Mouse (Mus musculus) NIH3T3 (cell line): ENCODE results near the gene Cldn5.
A peak's percentile ranks its signal among the peaks of the same experiment; 100 is the strongest.

Experiments used
- DNase-seq: peaks from one replicate; pipeline ENCODE4 v3.0.0-alpha.2; 2012; ENCODE audit warnings: low read depth

The Cldn5 gene

DNA sequence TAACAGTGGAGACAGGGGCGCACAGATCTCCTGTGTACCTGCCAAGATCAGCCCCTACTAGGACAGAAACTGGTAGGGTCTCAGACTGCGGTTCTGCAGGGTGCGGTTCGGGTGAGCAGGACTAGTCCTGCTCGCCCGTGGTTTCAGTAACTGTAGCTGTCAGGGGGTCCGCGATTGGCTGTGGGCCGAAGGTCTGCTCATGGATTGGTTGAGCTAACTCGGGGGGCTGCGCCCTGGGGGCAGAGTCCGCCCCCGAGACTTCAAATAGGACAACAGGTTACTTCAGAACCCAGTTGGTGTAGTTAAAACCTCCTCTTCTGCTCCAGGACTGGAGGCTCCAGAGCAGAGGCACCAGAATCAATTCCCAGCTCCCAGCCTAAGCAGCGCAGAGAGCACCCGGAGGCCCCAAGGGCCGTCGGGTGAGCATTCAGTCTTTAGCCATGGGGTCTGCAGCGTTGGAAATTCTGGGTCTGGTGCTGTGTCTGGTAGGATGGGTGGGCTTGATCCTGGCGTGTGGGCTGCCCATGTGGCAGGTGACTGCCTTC lies at the start of gene Cldn5:
Gene Cldn5 (plus strand): TSS at position 292 of the 545 bp plus-strand sequence.
- no peak for DNase-seq

DNA sequence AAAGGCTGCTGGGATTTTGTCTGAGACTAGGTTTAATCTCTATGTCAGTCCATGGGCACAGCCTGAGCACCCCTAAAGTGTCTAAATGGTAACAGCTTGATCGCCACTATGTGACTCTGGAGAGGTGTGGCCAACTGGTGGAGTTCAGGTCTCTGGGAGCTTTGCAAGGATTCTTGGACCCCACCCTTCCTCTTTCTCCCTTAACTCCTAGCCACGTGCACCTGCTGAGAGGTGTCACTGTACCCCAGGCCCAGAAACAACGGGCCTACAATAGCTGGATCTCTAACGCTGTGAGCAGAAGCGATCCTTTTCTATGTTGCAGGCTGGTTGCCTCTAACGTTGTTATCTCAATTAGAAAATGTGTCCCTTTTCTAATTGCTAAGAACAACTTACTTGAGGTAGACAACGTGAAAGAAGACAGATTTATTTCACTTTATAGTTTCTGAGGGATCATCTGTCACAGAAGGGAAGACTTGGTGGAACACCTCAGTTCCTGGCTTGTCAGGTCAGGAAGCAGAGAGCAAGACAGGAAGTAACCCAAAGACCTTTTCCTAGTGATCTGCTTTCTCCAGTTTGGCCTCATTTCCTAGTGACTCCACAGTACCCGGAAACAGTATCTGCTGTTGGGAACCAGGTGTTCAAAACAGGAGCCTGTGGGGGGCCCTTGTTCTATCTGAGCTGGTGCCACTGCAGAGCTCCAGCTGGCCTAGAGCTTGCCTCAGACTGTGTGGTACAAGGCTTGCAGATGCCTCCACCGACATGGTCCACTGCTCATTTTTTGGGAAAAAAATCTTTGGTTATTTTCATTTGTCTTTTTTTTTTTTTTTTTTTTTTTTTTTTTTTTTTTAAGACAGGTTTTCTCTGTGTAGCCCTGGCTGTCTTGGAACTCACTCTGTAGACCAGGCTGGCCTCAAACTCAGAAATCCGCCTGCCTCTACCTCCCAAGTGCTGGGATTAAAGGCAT lies 48.8 kb upstream of the Cldn5 start:
- DNase-seq, result no peak

- peak; percentile 65 for DNase-seq
Measured at GRCm38 (mm10) chr16:18729185-18729584, 47.5 kb upstream of the Cldn5 start.

DNA sequence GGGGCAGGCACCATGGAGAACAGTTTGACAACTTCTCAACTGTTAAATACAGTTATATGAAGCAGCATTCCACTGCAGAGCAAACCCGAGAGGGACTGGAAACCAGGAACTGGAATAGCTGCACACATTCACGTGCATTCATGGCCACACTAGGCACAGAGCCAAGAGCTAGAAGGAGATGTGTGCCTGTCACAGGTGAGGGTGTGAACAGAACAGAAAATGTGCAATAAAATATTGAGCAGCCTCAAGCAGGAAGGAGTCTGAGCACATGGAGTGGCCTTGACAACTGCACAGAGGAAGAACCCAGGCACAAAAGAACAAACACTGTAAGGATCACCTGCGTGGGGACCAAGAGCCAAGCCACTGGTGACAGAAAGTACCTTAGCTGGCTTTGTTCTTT lies 46.0 kb upstream of the Cldn5 start:
- DNase-seq, result no peak

GRCm38 (mm10) chr16:18733100-18733956 lies 43.3 kb upstream of the Cldn5 start:
- DNase-seq, result peak; percentile 77

DNA sequence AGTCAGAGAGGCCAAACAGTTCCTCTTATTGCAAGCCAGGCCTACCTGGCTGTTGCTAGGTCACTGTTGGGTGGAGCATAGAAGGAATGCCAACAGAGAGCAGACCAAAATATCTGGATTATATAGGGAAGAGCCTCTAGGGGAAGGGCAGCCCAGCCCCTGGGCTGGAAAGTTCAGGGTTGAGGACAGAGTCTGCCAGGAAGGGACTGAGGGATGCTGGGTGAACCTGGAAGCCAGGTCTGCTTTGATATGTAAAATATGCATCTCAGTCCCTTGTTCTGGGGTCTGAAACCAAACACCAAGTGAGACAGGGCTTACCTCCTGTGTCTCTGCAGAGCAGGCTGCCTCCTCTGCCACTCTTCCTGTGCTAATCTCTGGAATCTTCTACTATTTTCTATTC lies 38.3 kb upstream of the Cldn5 start:
- DNase-seq, result no peak

GRCm38 (mm10) chr16:18746268-18747122 lies 30.2 kb upstream of the Cldn5 start:
- DNase-seq, result no peak

- no peak for DNase-seq
Measured at GRCm38 (mm10) chr16:18751101-18751500, 25.5 kb upstream of the Cldn5 start.

DNA sequence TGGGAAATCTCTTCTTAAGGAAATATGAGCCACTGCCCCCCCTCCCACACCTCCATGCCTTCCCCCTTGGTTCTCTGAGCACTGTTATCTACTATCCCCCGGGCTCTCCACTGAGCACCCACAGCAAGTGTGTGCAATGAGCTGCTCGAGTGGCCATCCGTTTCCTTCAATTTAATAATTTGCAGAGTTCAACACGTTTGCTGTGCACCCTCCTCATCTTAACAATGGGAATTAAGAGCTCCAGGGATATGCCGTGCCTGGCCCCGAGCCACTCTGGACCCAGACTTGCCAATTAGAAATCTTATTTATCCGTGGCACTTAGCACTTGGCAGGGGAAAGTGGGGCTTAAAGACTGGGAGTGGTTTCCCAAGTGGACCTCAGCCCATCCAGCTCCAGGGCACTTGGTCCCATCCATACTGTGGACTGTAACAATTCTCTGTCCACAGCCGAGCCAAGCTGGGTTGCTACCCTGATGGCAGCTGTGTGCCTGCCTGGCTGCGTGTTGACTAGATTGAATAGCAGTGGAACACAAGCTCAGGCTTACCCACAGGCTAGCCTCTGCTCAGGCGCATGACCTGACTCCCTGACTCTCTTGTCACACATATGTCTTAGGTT lies 24.7 kb upstream of the Cldn5 start:
- no peak for DNase-seq

- DNase-seq, result no peak
Measured at GRCm38 (mm10) chr16:18761734-18762133, 14.9 kb upstream of the Cldn5 start.

DNA sequence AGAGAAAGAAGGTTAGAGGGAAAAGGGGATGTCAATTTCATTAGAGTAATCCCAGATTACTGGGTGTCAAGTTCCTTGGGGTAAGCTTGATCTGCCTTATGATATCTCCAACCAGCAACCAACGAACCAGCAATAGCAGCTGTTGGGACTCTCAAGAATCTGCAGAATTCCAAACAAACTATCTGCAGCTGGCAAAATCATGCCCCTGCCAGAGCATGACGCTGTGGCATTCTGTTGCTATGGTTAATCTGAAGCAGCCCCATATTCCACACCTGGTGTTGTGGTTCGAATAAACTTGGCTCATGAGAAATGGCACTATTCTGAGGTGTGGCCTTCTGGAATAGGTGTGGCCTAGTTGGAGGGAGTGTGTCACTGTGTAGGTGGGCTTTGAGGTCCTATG lies 13.7 kb upstream of the Cldn5 start:
- peak; percentile 53 for DNase-seq

GRCm38 (mm10) chr16:18766390-18766789 lies 10.3 kb upstream of the Cldn5 start:
- no peak for DNase-seq

DNA sequence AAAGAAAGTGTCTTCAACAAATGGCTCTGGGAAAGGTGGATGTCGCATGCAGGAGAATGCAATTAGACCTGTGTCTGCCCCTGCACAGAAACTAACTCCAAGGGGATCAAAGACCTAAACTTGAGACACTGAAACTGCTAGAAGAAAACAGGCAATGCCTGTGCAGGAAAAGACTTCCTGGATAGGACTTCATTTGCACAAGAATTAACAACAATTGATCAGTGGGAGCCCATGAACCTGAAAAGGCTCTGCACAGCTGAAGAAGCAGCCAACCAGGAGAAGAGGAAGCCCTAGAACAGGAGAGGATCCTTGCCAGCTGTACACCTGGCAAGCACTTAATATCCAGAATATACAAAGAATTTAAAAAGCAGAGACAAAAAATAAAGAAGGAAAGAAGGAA lies 7.1 kb upstream of the Cldn5 start:
- no peak for DNase-seq

DNA sequence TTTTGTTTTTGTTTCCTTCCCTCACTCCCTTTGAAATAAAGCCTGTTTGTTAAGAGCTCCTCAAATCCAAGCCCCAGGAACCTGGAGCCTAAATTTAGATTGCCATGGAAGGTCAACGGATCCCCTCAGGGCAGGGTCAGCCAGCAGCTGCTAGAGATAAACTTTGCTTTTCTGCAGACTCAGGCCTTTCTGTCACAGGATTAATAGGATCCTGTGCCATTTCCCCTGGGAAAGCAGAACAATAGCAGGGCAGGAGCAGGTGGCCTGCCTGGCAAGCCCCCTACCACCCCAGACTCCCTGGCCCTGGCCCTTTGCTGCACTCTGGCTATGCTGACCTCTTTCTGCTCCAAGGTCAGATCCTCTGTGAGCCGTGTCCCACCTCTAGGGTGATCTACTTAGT lies 2.7 kb upstream of the Cldn5 start:
- no peak for DNase-seq

- DNase-seq, result no peak
Measured at GRCm38 (mm10) chr16:18775621-18776555, 759 bp upstream of the Cldn5 start.

GRCm38 (mm10) chr16:18777101-18778080 lies 744 bp downstream of the Cldn5 start:
- no peak for DNase-seq

GRCm38 (mm10) chr16:18778461-18778860 lies 1.8 kb downstream of the Cldn5 start:
- DNase-seq, result no peak

- no peak for DNase-seq
Measured at GRCm38 (mm10) chr16:18781810-18782209, 5.2 kb downstream of the Cldn5 start.

- no peak for DNase-seq
Measured at GRCm38 (mm10) chr16:18785025-18785424, 8.4 kb downstream of the Cldn5 start.
